Mouse (Mus musculus) embryonic stem cell, embryonic (primary cell): ENCODE results near the gene Apom.

ENCODE experiments used
- CTCF ChIA-PET, 4 experiments: fragments of 300-600 bp in 2 of 4; fragments of 350-600 bp in 2 of 4; sonication (Branson Sonifier 250); formaldehyde crosslinking; loops; one replicate each; lab custom pipeline; 2022; ENCODE audit warnings: inconsistent platforms in 2 of 4; lab: Charles Lee
- POLR2A ChIA-PET, 4 experiments: fragments of 300-600 bp in 2 of 4; fragments of 350-600 bp in 2 of 4; sonication (Branson Sonifier 250); formaldehyde crosslinking; loops; one replicate each; lab custom pipeline; 2022; ENCODE audit warnings: antibody characterized with exemption in 4 of 4, inconsistent platforms in 1 of 4; lab: Charles Lee

Apom gene

GRCm38 (mm10) chr17:35153077-35153476 is 21.2 kb upstream of the Apom start:
- ChIA-PET POLR2A (interaction anchor here (0.7 to 24.9 kb wide), 12 partner anchors 4 to 191 kb away, joined by 3 to 561 read pairs (median 5); partner anchors contain the start of genes Ddx39b (in 2 of the 4) and Prrc2a (in 1 of the 4)), CTCF (interaction anchor here in 2 of 4 experiments (0.7 to 1.0 kb wide), 2 partner anchors 15 to 93 kb away, joined by 3 read pairs; no protein-coding TSS in a partner anchor)

GRCm38 (mm10) chr17:35152121-35152520 is 20.3 kb upstream of the Apom start:
- ChIA-PET POLR2A (interaction anchor here (0.8 to 24.9 kb wide), 11 partner anchors 5 to 104 kb away, joined by 3 to 561 read pairs (median 5); partner anchors contain the start of genes Ddx39b (in 2 of the 4) and Prrc2a (in 1 of the 4)), CTCF (interaction anchor here in 2 of 4 experiments (1.0 kb wide), 2 partner anchors 16 to 17 kb away, joined by 3 read pairs; no protein-coding TSS in a partner anchor)

GRCm38 (mm10) chr17:35147922-35148639 is 16.2 kb upstream of the Apom start:
- ChIA-PET POLR2A (interaction anchor here (0.6 to 24.1 kb wide), 43 partner anchors 2 to 555 kb away, joined by 3 to 561 read pairs (median 5); partner anchors contain the start of genes D17H6S53E (in 3 of the 4), Ddx39b (in 3 of the 4), Apom (in 2 of the 4) and Csnk2b (in 2 of the 4)), CTCF (interaction anchor here in 1 of 4 experiments (0.6 to 1.2 kb wide), 3 partner anchors 19 to 111 kb away, joined by 3 to 4 read pairs (median 4); no protein-coding TSS in a partner anchor)

GRCm38 (mm10) chr17:35147348-35147747 is 15.5 kb upstream of the Apom start:
- POLR2A ChIA-PET = interaction anchor here (0.6 to 24.1 kb wide), 41 partner anchors 1 to 197 kb away, joined by 3 to 561 read pairs (median 7); partner anchors contain the start of genes D17H6S53E (in 4 of the 4), Ddx39b (in 3 of the 4), Prrc2a (in 3 of the 4) and Apom (in 2 of the 4)
- CTCF ChIA-PET = interaction anchor here in 1 of 4 experiments (0.6 to 0.9 kb wide), 2 partner anchors 21 to 111 kb away, joined by 4 read pairs; no protein-coding TSS in a partner anchor

- ChIA-PET POLR2A (interaction anchor here (0.5 to 24.1 kb wide), 35 partner anchors 0 to 196 kb away, joined by 3 to 561 read pairs (median 6); partner anchors contain the start of genes Apom (in 3 of the 4), Prrc2a (in 3 of the 4), D17H6S53E (in 2 of the 4) and Csnk2b (in 1 of the 4)), CTCF (interaction anchor here in 1 of 4 experiments (0.6 to 0.8 kb wide), 2 partner anchors 23 to 156 kb away, joined by 3 read pairs; no protein-coding TSS in a partner anchor)
These were observed 14.3 kb upstream of the Apom start for GRCm38 (mm10) chr17:35146139-35146538.

GRCm38 (mm10) chr17:35141971-35142370 is 10.1 kb upstream of the Apom start:
- ChIA-PET CTCF (interaction anchor here in 1 of 4 experiments (1.3 kb wide), 1 partner anchor 27 kb away, joined by 5 read pairs; no protein-coding TSS in a partner anchor), POLR2A (interaction anchor here in 2 of 4 experiments (0.6 to 21.3 kb wide), 16 partner anchors 10 to 189 kb away, joined by 3 to 561 read pairs (median 6); partner anchors contain the start of genes Apom (in 2 of the 2), Csnk2b (in 2 of the 2), D17H6S53E (in 2 of the 2) and Ddx39b (in 2 of the 2))

- POLR2A ChIA-PET = interaction anchor here in 3 of 4 experiments (0.6 to 21.3 kb wide), 11 partner anchors 9 to 103 kb away, joined by 3 to 561 read pairs (median 4); partner anchors contain the start of genes D17H6S53E (in 2 of the 3), Prrc2a (in 2 of the 3), Apom (in 1 of the 3) and Csnk2b (in 1 of the 3)
These were observed 8.7 kb upstream of the Apom start for GRCm38 (mm10) chr17:35140490-35140996.

GRCm38 (mm10) chr17:35139269-35139668 is 7.4 kb upstream of the Apom start:
- ChIA-PET POLR2A (interaction anchor here (1.0 to 21.3 kb wide), 17 partner anchors 9 to 135 kb away, joined by 3 to 561 read pairs (median 7); partner anchors contain the start of genes Csnk2b (in 2 of the 4), D17H6S53E (in 2 of the 4), Gpank1 (in 2 of the 4) and Prrc2a (in 2 of the 4)), CTCF (interaction anchor here in 1 of 4 experiments (0.6 kb wide), 1 partner anchor 51 kb away, joined by 3 read pairs; no protein-coding TSS in a partner anchor)

More at GRCm38 (mm10) chr17:35140490-35140996, 8.7 kb upstream of the Apom start:
- CTCF ChIA-PET = interaction anchor here in 1 of 4 experiments (0.6 to 0.8 kb wide), 2 partner anchors 9 to 28 kb away, joined by 5 read pairs; partner anchors contain the start of gene Apom

GRCm38 (mm10) chr17:35135591-35136320 is 3.9 kb upstream of the Apom start:
- ChIA-PET POLR2A (interaction anchor here (0.6 to 21.3 kb wide), 16 partner anchors 9 to 183 kb away, joined by 3 to 561 read pairs (median 3); partner anchors contain the start of genes Prrc2a (in 2 of the 4), Csnk2b (in 1 of the 4), D17H6S53E (in 1 of the 4) and Ddx39b (in 1 of the 4)), CTCF (interaction anchor here in 1 of 4 experiments (0.6 kb wide), 2 partner anchors 107 to 174 kb away, joined by 3 to 4 read pairs; no protein-coding TSS in a partner anchor)

GRCm38 (mm10) chr17:35134801-35135590 is 3.1 kb upstream of the Apom start, which contains the start of gene Bag6:
Gene Bag6 (plus strand): TSS chr17:35135178.
- CTCF ChIA-PET = no interaction called here
- POLR2A ChIA-PET = interaction anchor here in 2 of 4 experiments (0.6 to 1.5 kb wide), 7 partner anchors 9 to 752 kb away, joined by 3 to 6 read pairs (median 5); partner anchors contain the start of genes Csnk2b (in 2 of the 2), Gpank1 (in 2 of the 2), D17H6S53E (in 1 of the 2) and Ddx39b (in 1 of the 2)

GRCm38 (mm10) chr17:35133517-35133916 is 1.7 kb upstream of the Apom start:
- POLR2A ChIA-PET = interaction anchor here in 2 of 4 experiments (1.5 to 5.2 kb wide), 8 partner anchors 12 to 181 kb away, joined by 5 to 56 read pairs (median 25); partner anchors contain the start of genes Csnk2b (in 2 of the 2), Ddx39b (in 2 of the 2) and Gpank1 (in 2 of the 2)
- CTCF ChIA-PET = interaction anchor here in 1 of 4 experiments (0.6 kb wide), 1 partner anchor 35 kb away, joined by 3 read pairs; no protein-coding TSS in a partner anchor

- ChIA-PET POLR2A (interaction anchor here (0.6 to 5.2 kb wide), 37 partner anchors 8 to 488 kb away, joined by 3 to 56 read pairs (median 4); partner anchors contain the start of genes Ddx39b (in 3 of the 4), Csnk2b (in 2 of the 4), Gpank1 (in 2 of the 4) and Ddah2 (in 1 of the 4)), CTCF (interaction anchor here (0.6 to 1.5 kb wide), 7 partner anchors 8 to 123 kb away, joined by 3 to 8 read pairs (median 4); partner anchors contain the start of genes Csnk2b (in 2 of the 4) and Gpank1 (in 1 of the 4))
These were observed 317 bp upstream of the Apom start for GRCm38 (mm10) chr17:35132174-35132560.

- POLR2A ChIA-PET = interaction anchor here in 3 of 4 experiments (0.6 to 5.2 kb wide), 35 partner anchors 8 to 206 kb away, joined by 3 to 56 read pairs (median 4); partner anchors contain the start of genes Csnk2b (in 3 of the 3), Ddx39b (in 3 of the 3), Gpank1 (in 3 of the 3) and Atp6v1g2 (in 1 of the 3)
- CTCF ChIA-PET = interaction anchor here in 3 of 4 experiments (0.6 to 2.0 kb wide), 6 partner anchors 9 to 114 kb away, joined by 3 to 6 read pairs (median 4); partner anchors contain the start of genes Csnk2b (in 1 of the 3) and Gpank1 (in 1 of the 3)
These were observed 812 bp downstream of the Apom start for GRCm38 (mm10) chr17:35131038-35131437.

GRCm38 (mm10) chr17:35128996-35129395 is 2.9 kb downstream of the Apom start:
- POLR2A ChIA-PET = interaction anchor here in 2 of 4 experiments (0.9 to 5.2 kb wide), 11 partner anchors 8 to 164 kb away, joined by 3 to 56 read pairs (median 23); partner anchors contain the start of genes Csnk2b (in 2 of the 2), Ddx39b (in 2 of the 2) and Gpank1 (in 2 of the 2)
- CTCF ChIA-PET = interaction anchor here in 2 of 4 experiments (0.7 to 0.9 kb wide), 2 partner anchors 174 to 197 kb away, joined by 4 to 5 read pairs; no protein-coding TSS in a partner anchor
